Mouse (Mus musculus): Measurements from ENCODE around the gene Foxd2.
A peak's percentile ranks its signal among the peaks of the same experiment; 100 is the strongest.

Gene Foxd2

GRCm38 (mm10) chr4:114908829-114909601 is at the start of gene Foxd2:
Gene Foxd2 (minus strand): TSS chr4:114908873.
- DNase-seq (ENCODE audit: low read depth, low spot score) = peak; percentile 91

- peak; percentile 42 for DNase-seq (ENCODE audit: low read depth, low spot score)
These were observed 49.6 kb upstream of the Foxd2 start for GRCm38 (mm10) chr4:114958231-114958630.

DNA sequence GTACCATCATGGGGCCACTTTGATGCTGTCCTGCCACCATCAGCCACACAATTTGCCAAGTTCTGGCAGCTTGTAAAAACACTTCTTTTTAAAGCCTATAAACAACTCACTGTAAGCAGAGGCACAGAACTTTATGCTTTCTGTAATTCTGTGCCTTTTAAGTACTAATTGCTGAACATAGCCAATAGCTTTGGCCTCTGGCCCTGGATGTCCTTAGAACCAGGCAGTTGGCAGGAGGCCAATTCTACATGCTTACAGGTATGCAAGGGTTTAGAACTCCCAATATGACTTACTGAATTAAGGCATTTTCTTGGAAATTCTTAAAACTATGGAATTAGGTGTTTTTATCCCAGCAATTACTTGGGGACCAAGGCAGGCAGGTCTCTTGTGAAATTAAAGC is 48.7 kb upstream of the Foxd2 start:
- DNase-seq (ENCODE audit: low read depth, low spot score) = peak; percentile 18

DNA sequence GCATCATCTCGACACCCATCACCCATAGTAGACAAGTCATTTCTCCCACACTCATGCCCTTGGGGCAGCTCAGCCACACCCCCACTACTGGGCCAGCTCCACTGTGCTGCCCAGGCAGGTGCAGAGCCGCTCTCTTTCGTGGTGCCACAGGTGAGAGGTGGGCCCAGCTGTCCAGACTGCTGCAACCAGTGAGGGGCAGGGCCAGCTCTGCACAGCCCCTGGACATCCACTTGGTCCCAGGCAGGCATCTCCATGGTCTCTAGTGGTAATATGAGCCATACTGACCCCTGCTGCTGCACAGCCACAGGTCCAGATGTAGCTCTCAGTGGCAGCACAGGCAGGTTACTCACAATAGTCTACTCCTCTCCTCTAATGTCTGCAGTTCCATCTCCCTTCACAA is 44.5 kb upstream of the Foxd2 start:
- DNase-seq (ENCODE audit: low read depth, low spot score) = no peak

DNA sequence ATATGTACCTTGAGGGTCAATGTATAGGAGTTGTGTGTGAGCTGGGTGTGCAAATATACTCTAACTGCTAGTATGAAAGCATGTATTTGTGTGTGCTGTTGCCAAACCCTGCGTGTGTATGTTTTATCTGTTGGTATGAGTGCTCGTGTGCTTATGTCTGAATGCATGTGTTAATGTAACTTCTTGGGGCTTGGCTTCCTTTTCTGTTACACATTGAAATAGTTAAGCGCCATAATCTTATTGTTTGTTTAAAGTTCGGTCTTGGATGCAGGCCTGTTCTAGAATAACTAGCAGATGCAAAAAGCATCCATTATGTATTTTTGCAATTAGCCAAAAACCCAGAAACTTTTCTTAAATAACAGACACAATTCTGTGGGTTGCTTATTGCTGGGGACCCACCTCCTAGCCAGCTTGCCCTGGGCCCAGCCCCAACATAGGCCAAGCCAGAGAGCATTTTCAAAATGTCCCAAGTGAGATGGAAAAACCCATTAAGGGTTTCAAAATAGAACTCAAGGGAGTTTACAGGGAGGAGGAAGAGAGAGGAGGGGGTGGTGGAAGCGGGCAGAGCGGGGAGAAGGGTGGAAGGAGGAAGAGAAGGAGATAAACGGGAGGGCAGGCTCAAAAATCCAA is 39.3 kb upstream of the Foxd2 start:
- DNase-seq (ENCODE audit: low read depth, low spot score) = no peak

GRCm38 (mm10) chr4:114947395-114947794 is 38.7 kb upstream of the Foxd2 start:
- DNase-seq (ENCODE audit: low read depth, low spot score) = peak; percentile 82

GRCm38 (mm10) chr4:114946416-114946815 is 37.7 kb upstream of the Foxd2 start:
- no peak for DNase-seq (ENCODE audit: low read depth, low spot score)

DNA sequence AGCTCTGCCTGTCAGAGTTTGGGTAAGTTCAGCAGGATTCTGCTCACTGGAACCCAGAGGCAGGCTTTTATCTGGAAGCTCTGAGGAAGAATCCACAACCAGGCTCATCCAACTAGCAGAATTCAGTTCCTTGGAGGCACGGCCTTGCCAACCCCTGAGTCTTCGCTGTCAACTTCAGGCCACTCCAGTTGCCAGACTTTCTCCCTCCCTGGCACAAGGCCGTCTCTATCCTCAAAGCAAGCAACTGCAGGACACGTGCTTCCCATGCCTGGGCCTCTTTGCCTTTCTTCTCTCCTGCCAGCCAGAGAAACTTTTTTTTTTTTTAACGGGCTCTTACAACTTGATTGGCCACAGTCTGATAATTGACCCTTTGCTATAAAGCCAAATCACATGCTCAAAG is 36.3 kb upstream of the Foxd2 start:
- no peak for DNase-seq (ENCODE audit: low read depth, low spot score)

GRCm38 (mm10) chr4:114942583-114942982 is 33.9 kb upstream of the Foxd2 start:
- DNase-seq (ENCODE audit: low read depth, low spot score) = no peak

- no peak for DNase-seq (ENCODE audit: low read depth, low spot score)
These were observed 33.4 kb upstream of the Foxd2 start for GRCm38 (mm10) chr4:114942112-114942511.

DNA sequence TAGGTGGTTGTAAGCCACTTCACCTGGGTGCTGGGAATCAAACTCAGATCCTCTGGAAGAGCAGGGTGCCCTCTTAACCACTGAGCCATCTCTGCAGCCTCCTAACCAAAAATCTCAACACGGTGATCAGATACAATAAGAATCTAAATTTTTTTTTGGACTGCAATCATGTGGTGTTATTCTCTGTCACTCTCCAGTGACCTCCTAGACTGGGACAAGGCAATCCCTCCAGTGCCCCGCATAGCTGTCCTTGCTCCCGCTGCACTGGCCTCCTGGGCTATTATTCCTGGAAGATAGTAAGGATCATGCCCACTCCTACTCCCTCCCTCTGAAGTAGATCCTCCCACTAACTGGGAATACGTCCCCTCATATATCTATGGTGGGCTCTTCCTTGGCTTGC is 32.6 kb upstream of the Foxd2 start:
- no peak for DNase-seq (ENCODE audit: low read depth, low spot score)

GRCm38 (mm10) chr4:114938248-114938647 is 29.6 kb upstream of the Foxd2 start:
- no peak for DNase-seq (ENCODE audit: low read depth, low spot score)

DNA sequence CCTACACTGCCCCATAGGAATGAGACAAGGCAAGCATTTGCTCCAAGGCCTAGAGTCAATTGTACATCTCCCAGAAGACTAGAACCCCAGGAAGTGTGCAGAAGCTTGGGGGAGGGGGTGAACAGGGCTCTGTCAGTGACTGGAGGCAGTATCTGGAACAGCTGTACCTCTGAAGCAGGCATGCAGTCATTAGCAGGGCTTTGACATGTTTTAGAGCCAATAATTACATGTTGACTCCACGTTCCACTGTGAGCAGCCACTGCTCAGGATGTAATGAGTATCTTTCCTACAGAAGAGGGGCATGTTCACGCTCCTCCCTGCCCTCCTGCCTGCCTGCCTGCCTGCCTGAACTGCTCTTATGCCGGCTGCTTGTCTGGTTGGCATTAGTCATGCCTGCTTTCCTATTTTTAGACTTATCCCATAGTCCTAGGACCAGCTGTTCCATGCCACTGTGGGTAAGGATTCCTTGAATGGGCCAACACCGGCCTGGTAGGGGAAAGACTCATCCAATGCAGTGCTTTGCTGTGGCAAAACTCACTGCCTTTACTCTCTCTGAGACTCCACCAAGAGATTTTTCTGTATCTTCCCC is 28.9 kb upstream of the Foxd2 start:
- DNase-seq (ENCODE audit: low read depth, low spot score) = peak; percentile 29

- DNase-seq (ENCODE audit: low read depth, low spot score) = no peak
These were observed 25.5 kb upstream of the Foxd2 start for GRCm38 (mm10) chr4:114934188-114934587.

- no peak for DNase-seq (ENCODE audit: low read depth, low spot score)
These were observed 24.1 kb upstream of the Foxd2 start for GRCm38 (mm10) chr4:114932747-114933146.

GRCm38 (mm10) chr4:114929155-114929554 is 20.5 kb upstream of the Foxd2 start:
- DNase-seq (ENCODE audit: low read depth, low spot score) = no peak

GRCm38 (mm10) chr4:114925917-114926312 is 17.2 kb upstream of the Foxd2 start, which contains the start of gene Foxe3:
Gene Foxe3 (minus strand): TSS chr4:114926013.
- no peak for DNase-seq (ENCODE audit: low read depth, low spot score)

DNA sequence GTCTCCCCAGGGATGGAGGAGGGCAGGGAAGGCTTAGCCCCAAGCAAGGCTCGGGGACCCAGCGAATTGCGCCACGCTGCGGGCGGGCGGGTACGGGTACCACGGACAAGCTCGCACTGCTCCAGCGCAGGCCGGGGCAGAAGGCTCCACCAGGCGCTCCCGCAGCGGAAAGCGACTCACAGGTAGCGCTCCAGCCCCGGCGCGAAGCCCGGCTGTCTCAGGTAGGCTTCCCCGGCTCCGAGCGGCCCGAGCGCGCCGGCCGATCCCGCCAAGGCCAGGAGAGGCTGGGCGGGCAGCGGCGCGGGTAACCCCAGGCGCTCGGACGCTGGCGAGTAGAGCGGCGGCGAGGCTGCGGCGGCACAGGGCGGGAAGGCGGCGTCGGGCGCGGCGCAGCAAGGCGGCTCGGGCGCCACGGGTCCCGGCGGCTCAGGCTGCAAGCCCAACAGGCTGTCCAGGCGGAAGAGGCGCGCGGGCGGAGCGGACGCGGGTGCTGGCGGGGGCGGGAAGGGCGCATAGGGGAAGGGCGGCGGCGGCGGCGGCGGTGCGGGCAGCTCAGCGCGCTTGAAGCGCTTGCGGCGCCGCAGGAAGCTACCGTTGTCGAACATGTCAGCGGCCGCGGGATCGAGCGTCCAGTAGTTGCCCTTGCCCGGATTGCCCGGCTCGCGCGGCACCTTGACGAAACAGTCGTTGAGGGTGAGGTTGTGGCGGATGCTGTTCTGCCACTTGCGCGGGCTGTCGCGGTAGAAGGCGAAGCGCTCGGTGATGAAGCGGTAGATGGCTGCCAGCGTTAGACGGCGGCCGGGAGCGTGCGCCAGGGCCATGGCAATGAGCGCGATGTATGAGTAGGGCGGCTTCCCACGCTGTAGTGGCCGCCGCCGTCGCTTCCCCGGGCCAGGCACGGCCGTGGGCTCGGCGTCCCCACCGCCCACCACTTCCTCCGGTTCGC is 16.6 kb upstream of the Foxd2 start:
- DNase-seq (ENCODE audit: low read depth, low spot score) = no peak

GRCm38 (mm10) chr4:114917091-114917490 is 8.4 kb upstream of the Foxd2 start:
- peak; percentile 81 for DNase-seq (ENCODE audit: low read depth, low spot score)

DNA sequence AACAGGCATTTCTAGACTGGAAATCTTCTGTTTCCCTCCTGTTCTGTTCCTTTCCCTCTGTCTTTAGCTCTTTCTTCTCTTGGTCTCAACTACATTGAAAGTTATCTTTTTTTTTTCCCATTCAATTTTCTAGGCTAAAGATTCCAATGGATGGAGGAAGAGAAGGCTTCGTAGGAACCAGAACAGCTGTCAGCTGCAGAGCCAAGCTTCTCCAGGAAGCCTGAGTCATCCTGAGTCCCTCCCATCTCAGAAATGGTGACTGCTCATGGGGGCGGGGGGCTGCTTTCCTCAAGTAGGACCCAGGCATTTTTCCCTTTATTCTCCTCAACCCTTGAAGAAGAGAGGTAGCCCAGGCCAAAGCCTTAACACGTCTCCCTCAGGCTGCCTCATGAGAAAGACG is 7.4 kb upstream of the Foxd2 start:
- no peak for DNase-seq (ENCODE audit: low read depth, low spot score)

GRCm38 (mm10) chr4:114913594-114913962 is 4.9 kb upstream of the Foxd2 start:
- no peak for DNase-seq (ENCODE audit: low read depth, low spot score)

All from 3T3-L1 (cell line).